Mouse (Mus musculus) small intestine, adult 2 months (tissue): ENCODE measurements around the gene Gsk3b.

Source experiments
- CTCF ChIP-seq: fragments of 200-500 bp; IDR thresholded peaks from 2 replicates; pipeline ENCODE4 v1.5.1; 2012; ENCODE audit warnings: low read depth, mild to moderate bottlenecking, control low read depth, inconsistent platforms, low read length, moderate library complexity, mixed read lengths; ENCODE audit not compliant: insufficient replicate concordance, insufficient read length; ENCODE audit errors: extremely low read depth
- POLR2A ChIP-seq: fragments of 200-500 bp; IDR thresholded peaks from 2 replicates; pipeline ENCODE4 v1.6.1; 2012; ENCODE audit warnings: low read depth, mild to moderate bottlenecking, control low read depth, inconsistent platforms, low read length, moderate library complexity

- TF ChIP-seq POLR2A (no peak), CTCF (no peak)
These were observed 103.8 kb downstream of the Gsk3b start for GRCm38 (mm10) chr16:38192640-38193039.
